Mouse (Mus musculus) midbrain, embryonic 15.5 days (tissue): Measurements from ENCODE around the gene Ncdn. TPM values are rescaled to one million over a fixed set of nuclear protein-coding genes. Genes with fewer than 3 reads are reported as not detected.

ENCODE experiments used
- ATAC-seq: fragments of 200-750 bp; cut with Nextera tagmentation; replicated peaks from 2 replicates; pipeline ENCODE4 v1.8.0; 2017; ENCODE audit warnings: moderate TSS enrichment
- H3K27ac ChIP-seq: fragments of 300-500 bp; sonication (generic); 2 replicates; pipeline ENCODE4 v1.5.1; 2015; ENCODE audit warnings: mild to moderate bottlenecking, inconsistent platforms
- H3K27me3 ChIP-seq: fragments of 300-500 bp; sonication (generic); replicated peaks from 2 replicates; pipeline ENCODE4 v1.6.1; 2015; ENCODE audit warnings: inconsistent platforms
- H3K36me3 ChIP-seq: fragments of 300-500 bp; sonication (generic); replicated peaks from 2 replicates; pipeline ENCODE4 v1.6.1; 2015; ENCODE audit warnings: inconsistent platforms
- H3K4me1 ChIP-seq: fragments of 300-500 bp; sonication (generic); 2 replicates; pipeline ENCODE4 v1.6.1; 2015; ENCODE audit warnings: inconsistent platforms
- H3K4me2 ChIP-seq: fragments of 300-500 bp; sonication (generic); 2 replicates; pipeline ENCODE4 v1.6.1; 2015; ENCODE audit warnings: inconsistent platforms, mild to moderate bottlenecking, moderate library complexity
- H3K4me3 ChIP-seq: fragments of 300-500 bp; sonication (generic); 2 replicates; pipeline ENCODE4 v1.5.1; 2015; ENCODE audit warnings: mild to moderate bottlenecking, inconsistent platforms
- H3K9ac ChIP-seq: fragments of 300-500 bp; sonication (generic); 2 replicates; pipeline ENCODE4 v1.6.1; 2015; ENCODE audit warnings: mild to moderate bottlenecking, inconsistent platforms
- H3K9me3 ChIP-seq: fragments of 300-500 bp; sonication (generic); 2 replicates; pipeline ENCODE4 v1.6.1; 2016; ENCODE audit warnings: inconsistent platforms
- WGBS: fragments of 180-500 bp; shearing (Covaris S2); methylation state at CpG from one replicate; pipeline ENCODE4 v1.1.7; 2015; ENCODE audit warnings: mixed read lengths; 5-methylcytosine and 5-hydroxymethylcytosine counted together
- polyA plus RNA-seq: library from polyadenylated mRNA; unstranded; fragments of >200 nt; fragmentation: Nextera tagmentation; extraction: Ambion mirVana; gene quantifications from 2 replicates; pipeline ENCODE4 v1.2.1, GENCODE M21; 2015

The Ncdn gene
- polyA plus RNA-seq: 133 TPM in 2 replicates

DNA sequence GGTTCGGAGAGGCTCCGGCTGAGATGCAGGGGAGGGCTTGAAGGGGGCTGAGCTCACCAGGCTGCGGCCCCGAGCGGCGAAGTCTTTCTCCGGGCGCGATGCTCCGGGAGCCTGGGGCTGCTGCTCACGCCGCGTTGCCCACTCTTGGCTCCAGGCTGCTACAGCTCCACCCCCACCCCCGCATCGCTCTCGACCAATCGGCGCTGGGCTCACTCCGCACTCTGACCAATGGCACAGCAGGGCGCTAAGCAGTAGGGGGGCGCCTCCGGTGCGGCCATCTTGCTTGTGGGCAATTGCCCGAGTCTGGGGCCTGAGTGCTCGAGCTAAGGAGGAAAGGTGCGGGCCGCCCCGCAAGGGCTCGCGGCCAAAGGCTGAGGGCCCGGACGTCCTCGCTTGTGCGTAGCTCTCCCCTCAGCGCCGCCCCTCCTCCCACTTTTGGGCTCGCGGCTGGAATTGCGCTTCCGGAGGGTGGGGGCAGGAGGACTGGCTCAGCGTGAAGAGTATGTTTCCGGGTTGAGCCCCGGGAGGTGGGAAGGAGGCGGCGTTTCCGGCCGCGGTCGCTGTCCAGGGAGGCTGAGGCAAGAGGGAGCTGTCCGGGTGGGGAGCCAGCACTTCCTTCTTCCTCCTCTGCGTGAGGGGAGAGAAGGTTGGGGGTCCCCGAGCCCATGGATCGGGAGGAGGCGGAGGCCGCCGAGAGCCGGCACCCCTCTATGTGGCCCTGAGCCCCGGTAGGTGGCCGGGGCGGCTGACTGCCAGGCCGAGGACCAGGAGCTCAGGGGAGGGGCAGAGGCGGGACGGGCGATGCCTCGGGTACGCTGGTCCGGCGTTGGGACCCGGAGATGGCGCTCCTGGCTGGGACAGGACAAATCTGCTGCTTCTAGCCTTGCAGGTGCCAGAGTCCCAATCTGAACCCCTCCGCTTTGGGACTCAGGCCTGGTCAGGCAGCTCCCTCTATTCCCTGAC is at the start of gene Ncdn, which contains the start of gene AU040320:
Gene Ncdn, minus strand, starts transcription at position 171 of the 963 bp plus-strand sequence.
Gene AU040320, plus strand, starts transcription at position 277 of the 963 bp plus-strand sequence.
- H3K27ac ChIP-seq: peak within 1 kb of the TSS; percentile 97
- peak within 1 kb of the TSS; percentile 78 for H3K4me2 ChIP-seq
- H3K4me3 ChIP-seq: peak within 1 kb of the TSS; percentile 96
- peaks cover 10% of the 10 kb centered on the region; the same call in 1 of the 2 replicates for H3K36me3 ChIP-seq
- peak; percentile 97 for ATAC-seq
- no peaks in the 10 kb centered on the region for H3K9me3 ChIP-seq
- under 1% methylated on average over 68 of the region's 71 CpGs for WGBS
- peaks cover 55% of the 10 kb centered on the region for H3K4me1 ChIP-seq
- no peaks in the 10 kb centered on the region for H3K27me3 ChIP-seq
- peak within 1 kb of the TSS; percentile 97 for H3K9ac ChIP-seq

GRCm38 (mm10) chr4:126802174-126802573 is 48.9 kb upstream of the Ncdn start:
- H3K9me3 ChIP-seq: no peaks in the 10 kb centered on the region
- no peak overlapping the region for H3K4me3 ChIP-seq
- H3K4me1 ChIP-seq: peaks cover 11% of the 10 kb centered on the region
- WGBS: 94% methylated on average over 8 of the region's 8 CpGs
- no peak for ATAC-seq
- no peak overlapping the region for H3K27ac ChIP-seq
- H3K27me3 ChIP-seq: no peaks in the 10 kb centered on the region
- no peaks in the 10 kb centered on the region for H3K36me3 ChIP-seq
- H3K9ac ChIP-seq: no peak overlapping the region
- H3K4me2 ChIP-seq: no peak overlapping the region

- no peak overlapping the region for H3K9ac ChIP-seq
- H3K4me2 ChIP-seq: no peak overlapping the region
- no peaks in the 10 kb centered on the region for H3K27me3 ChIP-seq
- no peaks in the 10 kb centered on the region for H3K4me1 ChIP-seq
- peaks cover 4% of the 10 kb centered on the region; the same call in 1 of the 2 replicates for H3K36me3 ChIP-seq
- H3K9me3 ChIP-seq: no peaks in the 10 kb centered on the region
- no peak overlapping the region for H3K4me3 ChIP-seq
- no peak overlapping the region for H3K27ac ChIP-seq
- no peak for ATAC-seq
- 92% methylated on average over 7 of the region's 7 CpGs for WGBS
Observed at GRCm38 (mm10) chr4:126792341-126793102, 39.3 kb upstream of the Ncdn start.

GRCm38 (mm10) chr4:126782996-126783395 is 29.8 kb upstream of the Ncdn start:
- peaks cover 36% of the 10 kb centered on the region for H3K4me1 ChIP-seq
- no peaks in the 10 kb centered on the region for H3K36me3 ChIP-seq
- no peak overlapping the region for H3K4me3 ChIP-seq
- H3K9me3 ChIP-seq: no peaks in the 10 kb centered on the region
- WGBS: 78% methylated on average over 8 of the region's 8 CpGs
- no peaks in the 10 kb centered on the region for H3K27me3 ChIP-seq
- no peak overlapping the region for H3K27ac ChIP-seq
- no peak overlapping the region for H3K4me2 ChIP-seq
- no peak overlapping the region for H3K9ac ChIP-seq
- no peak for ATAC-seq

DNA sequence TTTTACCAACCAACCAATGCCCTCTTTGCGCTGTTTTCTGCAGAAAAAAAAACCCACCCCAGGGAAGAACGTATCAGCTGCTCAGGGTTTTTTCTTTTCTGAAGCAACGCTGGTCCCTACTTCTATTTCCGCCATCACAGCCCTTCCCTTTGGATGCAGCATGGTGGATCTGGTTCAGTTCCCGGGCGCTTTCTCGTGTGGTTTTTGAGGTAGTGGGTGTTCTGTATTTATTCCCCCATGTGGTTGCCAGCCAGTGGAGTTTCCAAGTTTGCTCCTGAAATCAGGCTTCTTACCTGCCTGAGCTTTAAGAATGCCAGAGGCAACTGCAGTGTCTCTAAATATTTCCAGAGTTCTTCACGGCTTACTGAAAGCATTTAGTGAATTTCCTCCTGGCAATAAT is 29.3 kb upstream of the Ncdn start:
- no peak overlapping the region for H3K9ac ChIP-seq
- no peak overlapping the region for H3K27ac ChIP-seq
- H3K9me3 ChIP-seq: no peaks in the 10 kb centered on the region
- H3K27me3 ChIP-seq: no peaks in the 10 kb centered on the region
- ATAC-seq: no peak
- no peak overlapping the region for H3K4me2 ChIP-seq
- 82% methylated on average over 8 of the region's 8 CpGs for WGBS
- H3K4me3 ChIP-seq: no peak overlapping the region
- H3K36me3 ChIP-seq: no peaks in the 10 kb centered on the region
- peaks cover 36% of the 10 kb centered on the region for H3K4me1 ChIP-seq

DNA sequence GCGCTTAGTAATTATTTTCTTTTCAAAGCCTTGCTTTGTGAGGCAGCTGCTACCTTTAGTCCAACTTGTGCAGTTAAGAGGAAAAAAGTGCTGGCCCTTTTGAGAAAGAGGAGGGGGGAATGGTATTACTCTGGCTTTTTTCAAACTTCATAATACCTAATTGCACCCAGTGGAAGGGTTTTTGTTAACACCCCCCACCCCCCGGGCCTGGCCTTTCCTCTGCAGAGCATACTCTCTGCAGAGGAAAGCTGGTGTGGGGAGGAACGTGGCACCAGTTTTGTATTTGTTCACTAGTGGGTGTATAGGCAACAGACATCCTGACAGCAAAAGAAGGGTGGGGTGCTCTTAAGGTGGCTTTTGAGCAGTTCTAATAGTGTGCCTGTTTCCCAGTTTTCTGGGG is 28.6 kb upstream of the Ncdn start:
- WGBS: 64% methylated on average over 3 of the region's 3 CpGs
- H3K4me3 ChIP-seq: no peak overlapping the region
- peaks cover 36% of the 10 kb centered on the region for H3K4me1 ChIP-seq
- no peak for ATAC-seq
- no peak overlapping the region for H3K27ac ChIP-seq
- no peak overlapping the region for H3K4me2 ChIP-seq
- no peak overlapping the region for H3K9ac ChIP-seq
- H3K36me3 ChIP-seq: no peaks in the 10 kb centered on the region
- no peaks in the 10 kb centered on the region for H3K27me3 ChIP-seq
- H3K9me3 ChIP-seq: no peaks in the 10 kb centered on the region

GRCm38 (mm10) chr4:126779826-126780775 is 26.9 kb upstream of the Ncdn start:
- ATAC-seq: 0 out of 2 replicates have a peak, but pooled peaks have one; percentile 28
- peaks cover 36% of the 10 kb centered on the region for H3K4me1 ChIP-seq
- H3K27me3 ChIP-seq: no peaks in the 10 kb centered on the region
- WGBS: 23% methylated on average over 12 of the region's 12 CpGs
- H3K4me2 ChIP-seq: peak overlapping the region; percentile 27
- H3K4me3 ChIP-seq: no peak overlapping the region
- H3K27ac ChIP-seq: peak overlapping the region; percentile 77
- no peak overlapping the region for H3K9ac ChIP-seq
- H3K36me3 ChIP-seq: no peaks in the 10 kb centered on the region
- H3K9me3 ChIP-seq: no peaks in the 10 kb centered on the region

- Histone ChIP-seq H3K36me3 (no peaks in the 10 kb centered on the region), H3K9me3 (no peaks in the 10 kb centered on the region), H3K4me3 (no peak overlapping the region), H3K4me2 (peak overlapping the region; percentile 27), H3K4me1 (peaks cover 36% of the 10 kb centered on the region), H3K27me3 (no peaks in the 10 kb centered on the region), H3K27ac (peak overlapping the region; percentile 77), H3K9ac (peak overlapping the region; percentile 6; the same call in 1 of the 2 replicates)
- peak; percentile 72 for ATAC-seq
- 16% methylated on average over 8 of the region's 8 CpGs for WGBS
Observed at GRCm38 (mm10) chr4:126779148-126779581, 25.9 kb upstream of the Ncdn start.

GRCm38 (mm10) chr4:126775182-126775581 is 21.9 kb upstream of the Ncdn start:
- H3K4me2 ChIP-seq: no peak overlapping the region
- no peak overlapping the region for H3K27ac ChIP-seq
- no peak for ATAC-seq
- WGBS: 72% methylated on average over 1 of the region's 1 CpGs
- H3K9me3 ChIP-seq: no peaks in the 10 kb centered on the region
- H3K27me3 ChIP-seq: no peaks in the 10 kb centered on the region
- H3K36me3 ChIP-seq: no peaks in the 10 kb centered on the region
- H3K9ac ChIP-seq: no peak overlapping the region
- peaks cover 18% of the 10 kb centered on the region for H3K4me1 ChIP-seq
- no peak overlapping the region for H3K4me3 ChIP-seq

GRCm38 (mm10) chr4:126773871-126774270 is 20.6 kb upstream of the Ncdn start:
- H3K27me3 ChIP-seq: no peaks in the 10 kb centered on the region
- peaks cover 5% of the 10 kb centered on the region for H3K4me1 ChIP-seq
- H3K27ac ChIP-seq: 0 out of 2 replicates have a peak overlapping the region, but pooled peaks have one; percentile 29
- no peak overlapping the region for H3K9ac ChIP-seq
- H3K4me2 ChIP-seq: no peak overlapping the region
- no peak overlapping the region for H3K4me3 ChIP-seq
- ATAC-seq: no peak
- WGBS: 92% methylated on average over 6 of the region's 6 CpGs
- H3K36me3 ChIP-seq: no peaks in the 10 kb centered on the region
- H3K9me3 ChIP-seq: no peaks in the 10 kb centered on the region

- Histone ChIP-seq H3K27ac (no peak overlapping the region), H3K9ac (no peak overlapping the region), H3K4me3 (no peak overlapping the region), H3K4me1 (no peaks in the 10 kb centered on the region), H3K4me2 (no peak overlapping the region), H3K9me3 (no peaks in the 10 kb centered on the region), H3K36me3 (0 out of 2 replicates have a peak, but pooled peaks cover 3% of the 10 kb centered on the region), H3K27me3 (no peaks in the 10 kb centered on the region)
- 90% methylated on average over 4 of the region's 4 CpGs for WGBS
- ATAC-seq: no peak
Observed at GRCm38 (mm10) chr4:126770831-126771230, 17.6 kb upstream of the Ncdn start.
